Mouse (Mus musculus) E14TG2a.4 (cell line): Measurements from ENCODE around the gene Sgk2.

Experiments used
- CTCF ChIP-seq: conservative IDR thresholded peaks from 2 replicates; pipeline ENCODE4 v1.5.1; 2014; ENCODE audit warnings: low read length
- NANOG ChIP-seq: IDR thresholded peaks from 2 replicates; pipeline ENCODE4 v1.6.1; 2014; ENCODE audit warnings: borderline replicate concordance, low read length, mixed read lengths
- POU5F1 ChIP-seq: IDR thresholded peaks from 2 replicates; pipeline ENCODE4 v1.6.1; 2014; ENCODE audit warnings: low read length, borderline replicate concordance

DNA sequence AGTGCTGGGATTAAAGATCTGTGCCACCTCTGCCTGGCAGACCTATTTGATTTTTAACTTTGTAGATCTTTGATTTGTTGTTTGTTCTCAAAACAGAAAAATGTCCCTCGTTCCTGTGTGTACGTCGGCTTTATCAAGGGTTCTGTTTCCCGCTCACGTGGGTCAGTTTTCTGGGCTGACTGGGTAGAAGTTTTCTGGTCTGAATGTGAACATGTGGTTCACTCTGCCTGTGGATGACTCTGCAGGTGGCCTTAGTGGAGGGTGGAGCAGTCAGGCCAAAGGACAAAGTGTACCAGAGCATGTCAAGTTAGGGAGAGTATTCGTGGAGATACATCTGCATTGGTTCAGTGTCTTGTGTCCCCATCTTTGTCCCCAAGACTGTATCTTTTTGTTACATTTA, 2.7 kb upstream of the Sgk2 start:
- TF ChIP-seq CTCF, result no peak
- no peak for TF ChIP-seq NANOG
- TF ChIP-seq POU5F1, result no peak
